Mouse (Mus musculus) ES-Bruce4 (cell line): Measurements from ENCODE around the gene Glycam1.

Experiments used
- CTCF ChIP-seq: IDR thresholded peaks from one replicate; pipeline ENCODE4 v1.8.1; 2011; ENCODE audit warnings: low read depth, low read length
- POLR2A ChIP-seq: IDR thresholded peaks from one replicate; pipeline ENCODE4 v1.8.1; 2011; ENCODE audit warnings: low read length; ENCODE audit not compliant: insufficient read depth

- TF ChIP-seq POLR2A (no peak), CTCF (peak; percentile 94)
Measured at GRCm38 (mm10) chr15:103530372-103530771, 34.5 kb downstream of the Glycam1 start.
